Mouse (Mus musculus) kidney, postnatal 10 days (tissue): Measurements from ENCODE around the gene Ttc39b.
"Not testable (repeated sequence)": the region's sequence is repeated elsewhere in the genome, so short reads cannot be mapped to it uniquely, and the experiment has no call there.

Experiments
- DNase-seq: peaks from one replicate; pipeline ENCODE4 v3.0.0; 2021; ENCODE audit warnings: mixed read lengths

The Ttc39b gene

GRCm38 (mm10) chr4:83272917-83273615 is 51.0 kb downstream of the Ttc39b start:
- no peak for DNase-seq

DNA sequence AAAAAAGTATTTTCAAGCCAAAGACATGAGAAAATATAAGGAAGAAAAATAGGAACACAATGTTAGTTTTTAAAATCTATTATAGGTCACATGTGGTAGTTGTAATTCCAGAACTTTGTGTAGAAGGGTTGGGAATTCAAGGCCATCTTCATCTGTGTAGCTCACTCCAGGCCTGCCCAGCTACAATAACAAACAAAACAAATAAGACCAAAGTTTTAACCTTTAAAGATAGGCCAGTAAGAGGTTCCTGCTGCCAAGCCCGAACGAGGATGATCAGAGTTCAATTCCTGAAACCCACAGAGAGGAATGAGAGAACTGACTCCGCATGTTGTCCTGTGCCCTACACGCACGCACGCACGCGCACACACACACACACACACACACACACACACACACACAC is 53.6 kb downstream of the Ttc39b start:
- DNase-seq, result no peak

DNA sequence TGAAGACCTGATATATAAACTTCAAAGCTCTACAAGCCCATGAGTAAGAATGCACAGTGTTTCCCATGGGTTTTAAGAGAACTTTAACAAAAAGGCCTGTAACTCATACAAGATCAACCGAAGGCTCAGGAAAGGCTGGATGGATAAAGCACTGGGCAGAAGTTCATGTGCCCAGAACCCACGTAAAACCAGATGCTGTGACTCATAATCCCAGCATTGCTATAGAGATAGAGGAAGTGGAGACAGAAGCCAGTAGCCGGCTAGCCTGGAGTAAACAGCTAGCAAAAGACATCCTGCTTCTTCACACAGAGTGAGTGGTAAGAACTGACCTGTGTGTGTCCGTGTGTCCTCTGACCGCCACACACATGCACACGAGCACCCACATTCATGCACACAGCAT is 54.4 kb downstream of the Ttc39b start:
- DNase-seq, result no peak

DNA sequence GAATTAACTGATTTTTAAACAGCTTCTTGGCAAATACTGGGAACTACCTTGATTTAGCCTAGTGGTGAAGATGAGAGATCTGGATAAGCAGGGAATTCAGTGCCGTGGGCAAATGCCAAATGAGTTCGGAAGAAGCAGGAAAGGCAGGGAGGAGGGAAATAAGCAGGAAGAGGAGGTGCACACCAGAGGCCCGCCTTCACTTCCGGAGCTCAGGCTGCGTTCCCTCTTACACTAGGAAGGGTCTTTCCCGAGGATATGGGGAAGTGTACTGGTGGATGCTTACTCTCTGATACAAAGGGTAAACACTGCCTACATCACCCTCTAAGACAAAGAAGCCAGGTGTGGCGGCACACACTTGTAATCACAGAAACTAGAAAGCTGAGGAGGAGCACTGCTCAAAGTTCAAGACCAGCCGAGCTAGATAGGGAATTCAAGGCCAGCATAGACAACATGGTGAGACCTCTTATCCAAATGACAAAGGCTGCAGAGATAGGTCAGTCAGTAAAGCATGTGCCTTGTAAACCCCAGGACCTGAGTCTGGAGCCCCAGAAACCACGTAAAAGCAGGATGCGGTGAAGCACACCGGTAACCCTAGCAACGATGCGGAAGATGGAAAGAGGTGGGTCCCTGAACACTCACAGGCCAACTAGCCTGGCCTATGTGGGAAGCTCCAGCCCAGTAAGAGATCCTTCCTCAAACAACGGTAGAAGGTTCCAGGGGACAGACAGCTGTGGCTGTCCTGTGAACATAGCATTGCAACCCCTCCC is 57.9 kb downstream of the Ttc39b start:
- peak; percentile 4 for DNase-seq

GRCm38 (mm10) chr4:83264832-83265231 is 59.2 kb downstream of the Ttc39b start:
- peak; percentile 2 for DNase-seq

GRCm38 (mm10) chr4:83261998-83262397 is 62.1 kb downstream of the Ttc39b start:
- DNase-seq, result peak; percentile 66

DNA sequence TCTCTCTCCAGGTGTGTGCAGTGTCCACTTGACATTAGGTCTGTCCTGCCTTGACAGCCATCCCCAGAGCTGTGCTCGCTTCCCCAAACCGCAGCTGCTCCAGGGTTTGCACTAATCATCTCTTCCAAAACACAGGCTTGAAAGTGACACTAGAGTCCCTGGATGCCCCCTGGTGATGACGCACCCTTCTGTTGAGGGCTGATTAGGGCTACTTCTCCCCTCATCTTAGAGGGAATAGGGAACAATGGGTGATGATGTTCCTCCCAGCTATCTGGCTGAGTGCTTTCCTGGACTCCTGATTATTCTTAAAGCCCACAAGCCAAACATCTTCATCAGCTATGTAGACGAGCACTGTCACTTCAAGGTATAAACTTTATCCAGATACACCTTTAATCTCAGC is 64.4 kb downstream of the Ttc39b start:
- DNase-seq, result no peak

DNA sequence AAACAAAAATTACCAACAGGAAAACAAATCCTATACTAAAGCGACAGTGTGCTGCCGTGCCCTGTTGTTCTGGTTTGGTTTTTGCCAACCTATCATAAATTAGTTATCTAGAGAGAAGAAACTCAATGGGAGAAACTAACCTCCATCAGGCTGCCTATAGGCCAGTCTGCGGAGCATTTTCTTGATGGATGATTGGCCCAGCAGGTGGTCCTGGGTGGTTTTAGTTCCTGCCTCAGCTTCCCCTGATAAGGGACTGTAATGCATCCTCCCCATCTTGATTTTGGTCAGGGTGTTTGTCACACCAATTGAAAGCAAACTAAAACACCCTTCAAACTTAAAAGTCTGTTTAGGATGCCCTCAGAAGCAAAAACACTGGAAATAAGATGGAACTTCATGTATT is 65.8 kb downstream of the Ttc39b start:
- no peak for DNase-seq

- DNase-seq, result no peak
These were observed 66.5 kb downstream of the Ttc39b start for GRCm38 (mm10) chr4:83257279-83258260.

DNA sequence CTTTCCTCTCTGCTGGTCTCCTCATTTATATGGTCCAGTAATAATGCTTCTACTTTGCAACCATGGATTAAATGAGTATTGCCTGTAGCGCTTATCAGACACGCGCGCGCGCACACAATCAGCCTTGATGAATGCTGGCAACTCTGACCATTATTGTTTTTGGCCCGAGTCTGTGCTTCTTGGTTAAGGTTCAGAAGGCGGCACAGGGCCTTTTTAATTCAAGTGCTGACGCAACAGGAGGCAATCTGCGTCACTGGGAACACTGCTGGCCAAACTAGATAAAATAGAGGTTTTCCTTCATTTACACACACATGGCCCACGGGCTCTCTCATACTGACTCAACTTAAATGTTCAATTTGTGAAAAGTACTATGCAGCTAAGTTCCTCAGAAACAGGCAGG is 67.3 kb downstream of the Ttc39b start:
- DNase-seq, result peak; percentile 16

GRCm38 (mm10) chr4:83254941-83255340 is 69.1 kb downstream of the Ttc39b start:
- DNase-seq, result no peak

DNA sequence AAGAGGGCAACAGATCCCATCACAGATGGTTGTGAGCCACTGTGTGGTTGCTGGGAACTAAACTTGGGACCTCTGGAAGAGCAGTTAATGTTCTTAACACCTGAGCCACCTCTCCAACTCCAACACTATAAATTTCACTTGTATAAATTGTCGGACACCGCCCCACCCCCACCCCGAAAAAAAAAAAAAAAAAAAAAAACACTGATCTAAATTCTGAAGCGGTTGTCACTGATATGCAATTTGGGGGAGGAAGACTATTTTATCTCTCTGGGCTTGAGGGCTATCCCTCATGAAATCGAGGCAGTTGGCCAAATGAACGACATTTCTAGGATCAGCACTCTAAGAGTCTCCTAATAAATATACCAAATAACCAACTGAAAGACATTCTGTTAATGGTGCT is 70.4 kb downstream of the Ttc39b start:
- no peak for DNase-seq

DNA sequence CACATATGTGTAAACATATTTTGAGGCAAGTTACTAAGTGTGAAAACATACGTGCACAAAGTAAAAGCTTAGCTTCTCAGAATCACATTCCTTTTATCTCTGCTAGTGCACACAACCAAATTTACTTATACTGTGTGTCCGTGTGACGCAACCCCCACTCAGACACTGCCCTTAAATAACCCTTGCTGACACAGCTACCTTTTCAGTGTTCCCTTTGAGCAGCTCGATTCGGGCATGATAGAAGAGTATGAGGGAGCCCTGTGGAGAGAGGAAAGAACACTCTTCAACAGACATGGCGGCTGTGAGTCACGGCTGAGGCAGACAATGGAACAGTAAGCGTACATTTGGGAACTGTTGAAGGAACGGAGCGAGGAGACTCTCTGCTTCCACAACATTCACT is 80.3 kb downstream of the Ttc39b start:
- DNase-seq, result no peak

- no peak for DNase-seq
These were observed 82.4 kb downstream of the Ttc39b start for GRCm38 (mm10) chr4:83241630-83242029.

- no peak for DNase-seq
These were observed 86.4 kb downstream of the Ttc39b start for GRCm38 (mm10) chr4:83237656-83238055.

DNA sequence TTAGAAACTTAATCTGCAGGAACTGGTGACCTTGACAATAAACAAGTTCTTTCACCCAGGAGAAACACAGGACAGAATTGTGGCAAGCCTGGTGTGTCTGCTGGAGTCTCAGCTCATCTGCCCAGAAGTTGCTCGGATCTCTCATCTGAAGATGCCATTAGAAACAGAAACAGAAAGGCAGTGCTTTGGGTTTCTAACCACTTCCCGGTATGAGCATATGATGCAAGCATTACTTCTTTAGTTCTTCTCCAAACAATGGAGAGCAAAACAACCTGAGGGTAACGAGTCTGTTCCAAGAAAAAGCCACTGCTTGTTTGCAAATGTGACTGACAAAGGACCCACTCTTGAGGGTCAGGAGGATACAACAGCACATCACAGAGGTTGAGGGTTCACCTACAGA is 88.8 kb downstream of the Ttc39b start:
- DNase-seq, result not testable (repeated sequence)

- DNase-seq, result no peak
These were observed 89.3 kb downstream of the Ttc39b start for GRCm38 (mm10) chr4:83234739-83235138.

GRCm38 (mm10) chr4:83234132-83234531 is 89.9 kb downstream of the Ttc39b start:
- DNase-seq, result no peak

- no peak for DNase-seq
These were observed 90.6 kb downstream of the Ttc39b start for GRCm38 (mm10) chr4:83233181-83234123.

DNA sequence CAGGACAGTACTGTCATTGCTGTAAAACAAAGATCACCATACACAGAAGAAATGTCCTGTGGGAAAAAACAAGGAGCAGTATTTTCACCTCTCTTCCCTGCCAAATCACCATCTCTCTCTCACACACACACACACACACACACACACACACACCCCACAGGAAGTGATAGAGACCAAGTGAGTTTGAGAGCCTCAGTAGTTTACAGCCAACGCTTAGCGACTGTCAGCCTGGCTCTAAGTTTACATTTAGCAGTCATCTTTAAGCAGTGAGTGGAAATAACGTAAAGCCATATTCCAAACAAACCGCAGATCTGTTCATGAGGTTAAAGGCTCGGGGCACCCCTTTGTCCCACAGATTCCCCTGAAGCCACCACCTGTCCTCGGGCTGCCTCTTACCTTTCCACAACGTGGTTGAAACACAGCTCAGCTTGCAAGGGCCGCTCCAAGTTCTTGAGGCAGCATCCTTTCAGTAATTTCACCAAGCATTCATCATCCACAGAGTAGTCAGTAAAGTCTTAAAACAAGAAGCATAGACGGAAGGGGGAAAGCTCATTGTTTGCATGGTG is 91.7 kb downstream of the Ttc39b start:
- DNase-seq, result no peak

DNA sequence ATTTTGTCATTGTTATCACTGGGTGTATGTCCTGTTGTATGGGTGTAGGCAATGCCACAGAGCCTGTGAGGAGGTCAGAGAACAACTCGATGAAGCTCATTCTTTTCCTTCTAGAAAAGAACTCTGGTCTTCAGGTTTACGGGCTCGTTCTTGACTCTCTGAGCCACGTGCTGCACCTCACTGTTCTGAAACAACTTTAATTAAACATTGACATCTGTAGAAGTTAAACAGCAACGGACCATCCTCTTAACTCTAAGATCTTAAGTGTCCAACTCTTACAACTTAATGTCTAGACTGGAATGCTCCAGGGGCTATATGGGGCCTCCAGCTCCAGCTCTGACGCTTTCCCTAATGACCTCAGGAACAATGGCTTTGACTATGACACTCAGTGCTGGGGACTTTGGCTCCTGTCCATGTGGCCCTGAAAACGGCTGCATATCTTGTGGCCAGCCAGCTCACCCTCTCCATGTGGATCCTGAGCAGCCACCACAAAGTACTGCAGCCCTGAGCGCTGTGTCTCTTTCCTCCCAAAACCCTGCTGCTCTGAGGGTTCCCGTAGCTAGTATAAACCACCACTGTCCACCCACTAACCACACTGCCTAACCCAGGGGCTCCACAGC is 95.3 kb downstream of the Ttc39b start:
- DNase-seq, result no peak
